Mouse (Mus musculus) midbrain, embryonic 10.5 days (tissue): Measurements from ENCODE around the gene Rnf103. TPM values are rescaled to one million over a fixed set of nuclear protein-coding genes. Genes with fewer than 3 reads are reported as not detected.

ENCODE experiments used
- DNase-seq: peaks from one replicate; pipeline ENCODE4 v3.0.0-alpha.2; 2017; ENCODE audit warnings: low spot score
- H3K27ac ChIP-seq: fragments of 300-500 bp; sonication (generic); replicated peaks from 2 replicates; pipeline ENCODE4 v1.5.1; 2016; ENCODE audit warnings: mild to moderate bottlenecking
- H3K27me3 ChIP-seq: fragments of 300-500 bp; sonication (generic); 2 replicates; pipeline ENCODE4 v1.6.1; 2016; ENCODE audit warnings: low read depth, mild to moderate bottlenecking; ENCODE audit not compliant: poor library complexity, severe bottlenecking
- H3K36me3 ChIP-seq: fragments of 300-500 bp; sonication (generic); 2 replicates; pipeline ENCODE4 v1.6.1; 2016; ENCODE audit warnings: mild to moderate bottlenecking, moderate library complexity
- H3K4me1 ChIP-seq: fragments of 300-500 bp; sonication (generic); 2 replicates; pipeline ENCODE4 v1.6.1; 2016
- H3K4me3 ChIP-seq: fragments of 300-500 bp; sonication (generic); 2 replicates; pipeline ENCODE4 v1.5.1; 2016; ENCODE audit warnings: mild to moderate bottlenecking, moderate library complexity
- H3K9me3 ChIP-seq: fragments of 300-500 bp; sonication (generic); replicated peaks from 2 replicates; pipeline ENCODE4 v1.6.1; 2016; ENCODE audit warnings: mild to moderate bottlenecking
- WGBS: fragments of 180-500 bp; shearing (Covaris S2); methylation state at CpG from one replicate; pipeline ENCODE4 v1.1.7; 2016; 5-methylcytosine and 5-hydroxymethylcytosine counted together
- polyA plus RNA-seq: library from polyadenylated mRNA; unstranded; fragments of >200 nt; fragmentation: Nextera tagmentation; extraction: Ambion mirVana; gene quantifications from 2 replicates; pipeline ENCODE4 v1.2.1, GENCODE M21; 2016

Rnf103 gene
- polyA plus RNA-seq, 1 experiment from 2014 or later, result 9.8 TPM

GRCm38 (mm10) chr6:71556826-71557225 lies 63.1 kb downstream of the Rnf103 start:
- no peak for DNase-seq
- H3K4me3 ChIP-seq, result no peak overlapping the region
- peaks cover 18% of the 10 kb centered on the region for H3K36me3 ChIP-seq
- WGBS, result 88% methylated on average over 2 of the region's 2 CpGs
- no peak overlapping the region for H3K27ac ChIP-seq
- H3K4me1 ChIP-seq, result no peaks in the 10 kb centered on the region
- H3K9me3 ChIP-seq, result no peaks in the 10 kb centered on the region
- H3K27me3 ChIP-seq, result no peaks in the 10 kb centered on the region

Other genes with a start within 250 kb of the Rnf103 start
- 32.2 and 34.2 TPM in 2 replicates for gene Krcc1, start 222.2 kb upstream of the Rnf103 start, polyA plus RNA-seq
- gene Smyd1, start 171.7 kb upstream of the Rnf103 start, polyA plus RNA-seq, result 0.21 TPM in 1 of 2 replicates, not detected in the other
- gene Cd8b1, start 171.1 kb upstream of the Rnf103 start, polyA plus RNA-seq, result 0.10 and 0.17 TPM in 2 replicates
- gene Cd8a, start 120.5 kb upstream of the Rnf103 start, polyA plus RNA-seq, result not detected in 2 replicates
- 8.4 and 9.2 TPM in 2 replicates for gene Rmnd5a, start 53.3 kb upstream of the Rnf103 start, polyA plus RNA-seq
- gene Chmp3, start 49.9 kb downstream of the Rnf103 start, polyA plus RNA-seq, result 49.7 and 50.5 TPM in 2 replicates
- gene Kdm3a, start 139.1 kb downstream of the Rnf103 start, polyA plus RNA-seq, result 76.8 and 87.7 TPM in 2 replicates
- 33.3 and 53.5 TPM in 2 replicates for gene Reep1, start 213.7 kb downstream of the Rnf103 start, polyA plus RNA-seq